Mouse (Mus musculus) heart, embryonic 16.5 days (tissue): ENCODE results near the gene Supt20. TPM values are rescaled to one million over a fixed set of nuclear protein-coding genes. Genes with fewer than 3 reads are reported as not detected.
A peak's percentile ranks its signal among the peaks of the same experiment; 100 is the strongest.

Source experiments
- ATAC-seq: fragments of 200-750 bp; cut with Nextera tagmentation; replicated peaks from 2 replicates; pipeline ENCODE4 v1.8.0; 2017; ENCODE audit warnings: moderate number of reproducible peaks; ENCODE audit not compliant: insufficient read depth, low FRiP score; ENCODE audit errors: extremely low read depth
- H3K27ac ChIP-seq: fragments of 300-500 bp; sonication (generic); 2 replicates; pipeline ENCODE4 v1.5.1; 2014; ENCODE audit warnings: mild to moderate bottlenecking, low read length, control low read depth, moderate library complexity
- H3K27me3 ChIP-seq: fragments of 300-500 bp; sonication (generic); 2 replicates; pipeline ENCODE4 v1.6.1; 2014; ENCODE audit warnings: low read length, mixed read lengths; ENCODE audit not compliant: control insufficient read depth, insufficient read depth
- H3K36me3 ChIP-seq: fragments of 300-500 bp; sonication (generic); 2 replicates; pipeline ENCODE4 v1.6.1; 2014; ENCODE audit not compliant: control insufficient read depth, insufficient read depth
- H3K4me1 ChIP-seq: fragments of 300-500 bp; sonication (generic); 2 replicates; pipeline ENCODE4 v1.6.1; 2014; ENCODE audit warnings: low read length, mixed read lengths; ENCODE audit not compliant: control insufficient read depth, insufficient read depth
- H3K4me2 ChIP-seq: fragments of 300-500 bp; sonication (generic); 2 replicates; pipeline ENCODE4 v1.6.1; 2014; ENCODE audit warnings: low read depth, mild to moderate bottlenecking, control low read depth, low read length
- H3K4me3 ChIP-seq: fragments of 300-500 bp; sonication (generic); 2 replicates; pipeline ENCODE4 v1.5.1; 2014; ENCODE audit warnings: mild to moderate bottlenecking, control low read depth, low read length
- H3K9ac ChIP-seq: fragments of 300-500 bp; sonication (generic); 2 replicates; pipeline ENCODE4 v1.6.1; 2014; ENCODE audit warnings: low read length, control low read depth
- H3K9me3 ChIP-seq: fragments of 300-500 bp; sonication (generic); replicated peaks from 2 replicates; pipeline ENCODE4 v1.6.1; 2016; ENCODE audit warnings: low read length; ENCODE audit not compliant: control insufficient read depth
- WGBS: fragments of 180-500 bp; shearing (Covaris S2); extraction: QIAGEN DNeasy Blood & Tissue Kit; methylation state at CpG from one replicate; pipeline ENCODE4 v1.1.7; 2014; 5-methylcytosine and 5-hydroxymethylcytosine counted together
- polyA plus RNA-seq: library from polyadenylated mRNA; unstranded; fragments of >200 nt; fragmentation: Nextera tagmentation; extraction: Ambion mirVana; gene quantifications from 2 replicates; pipeline ENCODE4 v1.2.1, GENCODE M21; 2015

Supt20 gene
- polyA plus RNA-seq, 1 experiment from 2014 or later, result 63.1 TPM

GRCm38 (mm10) chr3:54736101-54736927, 43.7 kb downstream of the Supt20 start:
- H3K4me2 ChIP-seq, result peak overlapping the region; percentile 86
- no peaks in the 10 kb centered on the region for H3K9me3 ChIP-seq
- peak overlapping the region; percentile 99 for H3K27ac ChIP-seq
- peak overlapping the region; percentile 98 for H3K9ac ChIP-seq
- H3K27me3 ChIP-seq, result no peaks in the 10 kb centered on the region
- no peak for ATAC-seq
- peaks cover 28% of the 10 kb centered on the region for H3K36me3 ChIP-seq
- peaks cover 12% of the 10 kb centered on the region for H3K4me1 ChIP-seq
- 51% methylated on average over 18 of the region's 18 CpGs for WGBS
- H3K4me3 ChIP-seq, result peak overlapping the region; percentile 81

- H3K36me3 ChIP-seq, result peaks cover 31% of the 10 kb centered on the region
- no peaks in the 10 kb centered on the region for H3K27me3 ChIP-seq
- no peak overlapping the region for H3K9ac ChIP-seq
- H3K4me1 ChIP-seq, result peaks cover 12% of the 10 kb centered on the region
- H3K4me3 ChIP-seq, result no peak overlapping the region
- H3K27ac ChIP-seq, result no peak overlapping the region
- ATAC-seq, result no peak
- H3K9me3 ChIP-seq, result 0 out of 2 replicates have a peak, but pooled peaks cover 2% of the 10 kb centered on the region
- 92% methylated on average over 8 of the region's 8 CpGs for WGBS
- no peak overlapping the region for H3K4me2 ChIP-seq
Observed at GRCm38 (mm10) chr3:54737317-54737716, 44.7 kb downstream of the Supt20 start.

- Histone ChIP-seq H3K4me1 (no peaks in the 10 kb centered on the region), H3K4me3 (no peak overlapping the region), H3K27me3 (no peaks in the 10 kb centered on the region), H3K9ac (no peak overlapping the region), H3K36me3 (peaks cover 65% of the 10 kb centered on the region), H3K4me2 (no peak overlapping the region), H3K27ac (no peak overlapping the region), H3K9me3 (0 out of 2 replicates have a peak, but pooled peaks cover 2% of the 10 kb centered on the region)
- 96% methylated on average over 11 of the region's 11 CpGs for WGBS
- ATAC-seq, result no peak
Observed at GRCm38 (mm10) chr3:54741965-54742364, 49.4 kb downstream of the Supt20 start.

- no peaks in the 10 kb centered on the region for H3K4me1 ChIP-seq
- H3K36me3 ChIP-seq, result peaks cover 92% of the 10 kb centered on the region
- H3K27ac ChIP-seq, result no peak overlapping the region
- H3K9me3 ChIP-seq, result 0 out of 2 replicates have a peak, but pooled peaks cover 2% of the 10 kb centered on the region
- 61% methylated on average over 5 of the region's 5 CpGs for WGBS
- no peak overlapping the region for H3K9ac ChIP-seq
- no peaks in the 10 kb centered on the region for H3K27me3 ChIP-seq
- no peak overlapping the region for H3K4me2 ChIP-seq
- no peak overlapping the region for H3K4me3 ChIP-seq
- ATAC-seq, result no peak
Observed at GRCm38 (mm10) chr3:54745799-54746198, 53.2 kb downstream of the Supt20 start.

- no peak overlapping the region for H3K27ac ChIP-seq
- H3K36me3 ChIP-seq, result peaks cover 28% of the 10 kb centered on the region
- H3K4me3 ChIP-seq, result no peak overlapping the region
- ATAC-seq, result no peak
- H3K9me3 ChIP-seq, result no peaks in the 10 kb centered on the region
- H3K9ac ChIP-seq, result no peak overlapping the region
- H3K4me1 ChIP-seq, result peaks cover 12% of the 10 kb centered on the region; the same call in 1 of the 2 replicates
- 68% methylated on average over 4 of the region's 4 CpGs for whole genome bisulfite sequencing
- no peak overlapping the region for H3K4me2 ChIP-seq
- peaks cover 4% of the 10 kb centered on the region; the same call in 1 of the 2 replicates for H3K27me3 ChIP-seq
Observed at GRCm38 (mm10) chr3:54753411-54753810, 60.8 kb downstream of the Supt20 start.

- H3K27me3 ChIP-seq, result peaks cover 4% of the 10 kb centered on the region; the same call in 1 of the 2 replicates
- peak within 1 kb of the TSS; percentile 84 for H3K9ac ChIP-seq
- H3K9me3 ChIP-seq, result no peaks in the 10 kb centered on the region
- WGBS, result under 1% methylated on average over 61 of the region's 66 CpGs
- peak within 1 kb of the TSS; percentile 85 for H3K4me3 ChIP-seq
- peaks cover 12% of the 10 kb centered on the region; the same call in 1 of the 2 replicates for H3K4me1 ChIP-seq
- peak; percentile 93 for ATAC-seq
- H3K4me2 ChIP-seq, result peak within 1 kb of the TSS; percentile 100
- H3K27ac ChIP-seq, result peak within 1 kb of the TSS; percentile 83
- peaks cover 9% of the 10 kb centered on the region for H3K36me3 ChIP-seq
Observed at GRCm38 (mm10) chr3:54755145-54756041, 62.8 kb downstream of the Supt20 start, which contains the start of gene Smad9. Gene Smad9, plus strand, starts transcription at chr3:54755582.

GRCm38 (mm10) chr3:54756058-54756457, 63.5 kb downstream of the Supt20 start:
- no peak for ATAC-seq
- 2% methylated on average over 11 of the region's 11 CpGs for WGBS

GRCm38 (mm10) chr3:54757446-54757845, 64.8 kb downstream of the Supt20 start:
- ATAC-seq, result no peak
- H3K9me3 ChIP-seq, result no peaks in the 10 kb centered on the region
- no peak overlapping the region for H3K9ac ChIP-seq
- H3K4me3 ChIP-seq, result no peak overlapping the region
- 85% methylated on average over 8 of the region's 8 CpGs for WGBS
- H3K4me2 ChIP-seq, result no peak overlapping the region
- peaks cover 12% of the 10 kb centered on the region; the same call in 1 of the 2 replicates for H3K4me1 ChIP-seq
- H3K27ac ChIP-seq, result no peak overlapping the region
- peaks cover 4% of the 10 kb centered on the region; the same call in 1 of the 2 replicates for H3K27me3 ChIP-seq
- no peaks in the 10 kb centered on the region for H3K36me3 ChIP-seq

More at GRCm38 (mm10) chr3:54756058-54756457, 63.5 kb downstream of the Supt20 start:
- Histone ChIP-seq H3K27ac (peak overlapping the region; percentile 83), H3K36me3 (peaks cover 4% of the 10 kb centered on the region), H3K4me2 (peak overlapping the region; percentile 100), H3K9ac (peak overlapping the region; percentile 84), H3K27me3 (peaks cover 4% of the 10 kb centered on the region; the same call in 1 of the 2 replicates), H3K4me3 (peak overlapping the region; percentile 85), H3K4me1 (peaks cover 12% of the 10 kb centered on the region; the same call in 1 of the 2 replicates), H3K9me3 (no peaks in the 10 kb centered on the region)
